Mouse (Mus musculus) urinary bladder, adult 18-20 months (tissue): ENCODE measurements around the gene Ankrd55.
"Not testable (repeated sequence)": the region's sequence is repeated elsewhere in the genome, so short reads cannot be mapped to it uniquely, and the experiment has no call there.

Experiments
- DNase-seq, 2 experiments: peaks; one replicate each; pipeline ENCODE4 v3.0.0; 2022; ENCODE audit warnings: low spot score in 2 of 2, mixed read lengths in 2 of 2

Gene Ankrd55

DNA sequence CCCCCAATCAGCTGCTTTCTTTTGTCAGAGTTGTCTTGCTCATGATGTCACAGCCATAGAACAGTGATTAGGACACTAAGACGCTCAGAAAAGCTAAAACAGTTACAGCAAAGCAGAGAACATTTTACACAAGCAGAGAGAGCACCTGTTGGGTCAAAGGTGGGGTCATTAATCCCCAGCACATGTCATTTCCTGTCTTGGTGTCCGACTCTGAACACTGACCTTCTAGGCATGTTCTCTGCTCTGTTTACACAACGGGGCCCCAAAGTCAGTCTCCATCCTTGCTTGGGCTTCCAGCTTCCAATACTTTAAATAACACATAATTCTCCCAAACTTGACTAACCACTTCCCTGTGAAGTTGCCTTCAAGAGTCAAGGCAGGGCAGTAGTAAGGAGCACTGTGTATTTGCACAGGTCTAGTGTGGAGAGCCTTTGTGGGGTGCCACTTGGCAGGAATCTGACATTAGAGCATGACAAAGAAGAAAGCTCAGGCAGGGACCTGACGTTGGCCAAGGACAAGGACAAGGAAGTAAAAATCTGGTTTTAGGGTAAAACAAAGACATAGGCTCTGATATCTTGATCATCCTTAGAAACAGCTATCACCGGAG lies 123.1 kb downstream of the Ankrd55 start:
- DNase-seq: no peak

DNA sequence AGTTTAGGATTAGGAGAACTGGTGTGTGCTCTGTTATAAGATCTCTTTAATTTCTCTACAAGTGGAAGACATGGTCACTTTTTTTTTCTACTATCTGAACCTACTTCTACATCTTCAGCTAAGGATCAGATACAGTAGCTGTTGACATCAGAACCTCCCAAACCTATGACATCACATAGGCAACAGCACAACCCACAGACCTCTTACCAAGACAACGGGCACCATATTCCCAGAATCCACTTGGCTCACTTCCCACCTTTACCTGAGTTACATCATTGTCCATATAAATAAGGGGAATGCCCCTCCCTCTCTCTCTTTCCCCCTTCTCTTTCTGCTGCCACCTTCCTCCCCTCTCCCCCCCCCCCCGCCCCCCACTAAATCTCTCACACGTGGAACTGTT lies 124.0 kb downstream of the Ankrd55 start:
- DNase-seq: no peak

DNA sequence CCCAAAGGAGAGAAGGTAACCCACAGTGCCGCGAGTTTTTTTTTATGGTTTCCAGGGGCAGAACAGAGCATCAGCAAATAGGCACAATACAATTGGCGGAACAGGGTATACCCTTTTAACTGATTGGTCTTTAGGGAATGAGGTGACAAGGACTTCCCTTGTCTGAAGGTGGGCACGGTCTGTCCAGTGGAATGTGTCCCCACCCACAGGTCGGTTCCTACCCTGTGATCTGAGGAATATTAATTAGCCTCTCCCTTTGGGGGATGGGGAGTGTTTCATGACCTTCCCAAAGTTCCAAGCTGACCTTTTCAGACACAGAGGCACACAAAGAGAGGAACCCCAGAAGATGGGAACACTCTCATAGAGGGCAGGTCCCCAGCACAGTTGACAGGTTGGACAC lies 124.6 kb downstream of the Ankrd55 start:
- DNase-seq: no peak

DNA sequence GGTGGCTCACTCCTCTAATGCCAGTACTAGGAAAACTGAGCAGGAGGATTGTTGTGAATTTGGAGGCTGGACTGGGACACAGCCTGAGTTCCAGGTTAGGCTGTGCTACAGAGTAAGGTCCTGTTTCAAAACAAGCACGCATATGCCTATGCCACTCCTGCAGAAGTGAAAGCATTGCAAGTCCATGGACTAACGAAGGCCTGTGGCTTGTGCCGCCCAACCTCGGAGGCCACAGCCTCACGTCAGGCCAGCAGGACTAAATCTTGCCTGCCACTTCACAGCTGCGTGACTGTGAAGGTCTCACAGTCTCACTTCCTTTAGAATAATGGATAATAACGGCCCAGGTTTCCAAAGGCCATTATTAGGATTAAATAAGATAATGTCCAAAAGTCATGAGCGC lies 125.4 kb downstream of the Ankrd55 start:
- no peak for DNase-seq

DNA sequence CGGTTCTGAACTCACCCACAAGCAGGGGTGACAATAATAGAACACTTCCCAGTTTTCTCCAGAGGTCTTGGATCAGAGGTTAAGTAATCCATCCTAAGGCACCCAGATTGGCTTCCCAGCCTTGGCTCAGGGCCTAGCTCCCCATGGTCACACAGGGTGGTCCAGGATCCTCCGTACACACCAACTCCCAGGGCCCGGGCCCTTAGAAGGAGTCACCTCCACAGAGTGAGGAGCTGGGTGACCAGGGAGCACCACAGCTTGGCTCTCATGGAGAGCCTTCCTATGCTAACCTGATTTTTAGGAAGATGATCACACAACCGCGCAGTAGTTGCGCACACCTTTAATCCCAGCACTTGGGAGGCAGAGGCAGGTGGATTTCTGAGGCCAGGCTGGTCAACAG lies 127.6 kb downstream of the Ankrd55 start:
- no peak for DNase-seq

DNA sequence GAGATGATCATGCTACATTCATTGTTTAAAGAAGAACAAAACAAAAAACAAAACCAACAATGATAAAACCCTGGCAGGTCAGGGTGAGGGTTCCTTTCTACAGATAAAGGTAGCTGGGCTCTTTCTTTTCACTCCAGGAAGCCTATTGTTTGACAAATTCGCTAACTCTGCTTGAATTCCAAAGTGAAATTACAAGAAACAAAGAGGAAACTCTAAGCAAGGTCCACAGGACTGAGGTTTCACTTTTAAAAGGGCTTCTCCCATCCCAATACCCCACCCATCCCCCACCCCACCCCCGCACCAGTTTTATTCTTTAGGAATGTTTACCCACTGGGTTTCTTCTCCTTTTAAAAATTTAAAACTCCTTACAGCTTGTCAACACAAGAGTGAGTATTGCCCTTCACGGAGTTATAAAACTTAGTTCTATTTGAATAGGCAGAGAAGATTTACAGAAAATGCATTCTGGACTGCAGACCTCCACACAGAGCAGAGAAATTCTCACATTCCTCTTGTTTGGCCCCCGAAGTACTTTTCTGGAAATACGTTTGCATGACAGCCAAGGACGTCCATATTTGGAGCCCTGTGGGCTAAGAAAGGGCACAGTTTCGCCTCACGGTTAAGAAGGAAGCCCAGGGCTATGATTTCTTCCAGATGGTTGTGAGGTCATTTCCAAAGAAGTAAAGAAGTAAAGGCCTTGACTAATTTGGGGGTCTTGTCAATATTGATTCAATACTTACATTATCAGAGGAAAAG lies 128.3 kb downstream of the Ankrd55 start:
- no peak for DNase-seq

DNA sequence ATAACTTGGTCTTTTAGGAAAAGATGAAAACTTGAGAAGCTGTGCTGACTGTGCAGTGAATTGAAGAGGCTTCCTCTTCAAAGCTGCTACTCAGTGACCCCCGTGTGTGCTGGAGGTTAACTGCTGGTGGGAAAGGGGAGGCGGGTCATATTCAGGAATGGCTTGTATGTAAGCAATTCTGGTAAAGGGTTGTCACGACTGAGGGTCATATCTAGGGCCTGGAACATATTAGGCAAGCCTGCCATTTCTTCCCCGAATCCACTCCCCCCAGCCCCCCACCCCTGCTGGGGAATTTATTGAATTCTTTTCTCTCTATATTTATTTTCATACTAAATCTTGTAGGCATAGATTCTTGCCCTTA lies 128.9 kb downstream of the Ankrd55 start:
- DNase-seq: no peak

DNA sequence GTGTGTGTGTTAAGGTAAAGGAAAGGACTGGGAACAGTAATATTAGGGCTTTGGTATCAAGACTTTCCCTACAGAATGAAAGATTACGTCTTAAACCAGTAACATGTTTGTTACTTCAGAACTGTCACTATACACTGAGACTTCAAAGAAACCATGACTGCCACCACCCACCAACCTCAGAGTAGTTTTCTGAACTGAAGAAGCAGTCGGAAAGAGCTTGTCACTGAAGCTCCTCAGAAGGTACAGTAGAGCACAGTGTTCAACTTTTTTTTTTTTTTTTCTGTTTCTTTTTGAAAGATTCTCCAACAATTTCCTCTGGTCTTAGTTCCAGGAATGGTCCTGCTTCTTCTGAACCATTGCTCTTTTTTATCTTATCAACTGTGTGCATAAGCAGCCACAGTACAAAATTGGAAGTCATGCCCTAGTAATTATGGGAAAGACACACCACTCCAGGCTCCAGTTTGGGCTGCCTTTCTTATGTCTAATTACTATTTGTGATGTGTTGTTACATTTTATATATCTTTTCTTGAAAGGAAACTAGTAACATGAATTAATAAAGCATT lies 129.7 kb downstream of the Ankrd55 start:
- DNase-seq: no peak

DNA sequence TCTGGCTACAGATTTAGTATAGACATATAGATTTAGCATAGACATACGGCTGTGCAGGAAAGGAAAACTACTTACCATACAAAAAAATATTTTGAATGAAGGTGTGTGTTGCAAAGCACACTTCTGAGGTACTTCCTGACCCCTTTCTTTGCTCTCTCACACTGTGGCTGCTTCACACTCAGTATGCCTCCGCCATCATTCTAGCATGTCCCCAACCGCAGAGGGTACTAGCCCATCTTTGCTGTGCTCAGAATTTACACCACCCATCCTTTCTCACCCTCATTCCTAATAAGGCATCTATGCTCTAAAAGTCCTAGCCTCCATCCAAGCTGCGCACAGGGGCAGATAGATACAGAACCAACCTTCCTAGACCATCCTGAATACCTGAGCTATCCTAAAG lies 130.3 kb downstream of the Ankrd55 start:
- no peak for DNase-seq

DNA sequence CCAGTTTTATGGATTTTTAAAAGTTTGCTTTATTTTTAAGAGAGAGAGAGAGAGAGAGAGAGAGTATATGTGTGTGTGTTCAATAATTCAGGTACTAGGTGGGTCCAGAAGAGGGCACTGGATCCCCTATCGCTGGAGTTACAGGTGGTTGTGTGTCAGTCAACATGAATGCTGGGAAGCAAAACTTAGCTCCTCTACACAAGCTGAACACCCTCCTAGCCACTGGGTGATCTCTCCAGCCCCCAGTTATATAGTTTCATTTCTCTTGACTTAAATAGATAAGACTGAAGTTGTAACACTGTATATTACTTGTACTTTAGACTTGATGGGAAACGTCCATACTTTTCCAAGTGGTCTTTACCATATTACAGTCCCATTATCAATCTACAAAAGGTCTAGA lies 136.0 kb downstream of the Ankrd55 start:
- no peak for DNase-seq

DNA sequence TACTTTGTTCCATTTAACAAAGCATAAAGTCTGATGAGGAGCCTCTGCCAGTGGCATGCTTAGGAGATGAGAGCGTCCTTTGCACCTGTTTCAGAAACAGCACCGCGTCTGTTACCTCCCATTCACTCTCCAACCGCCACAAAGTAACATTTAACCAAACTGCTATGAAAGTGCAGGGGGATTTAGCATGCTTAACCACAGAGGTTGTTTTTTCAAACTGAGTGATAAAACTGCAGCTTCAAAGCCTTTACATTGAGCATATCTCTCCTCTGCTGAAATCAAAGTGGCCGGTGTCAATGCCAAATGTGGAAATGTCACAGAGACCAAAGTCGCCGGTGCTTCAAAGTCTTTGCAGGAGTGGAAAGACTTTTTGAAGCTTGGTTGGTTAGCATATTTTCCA lies 136.4 kb downstream of the Ankrd55 start:
- no peak for DNase-seq

DNA sequence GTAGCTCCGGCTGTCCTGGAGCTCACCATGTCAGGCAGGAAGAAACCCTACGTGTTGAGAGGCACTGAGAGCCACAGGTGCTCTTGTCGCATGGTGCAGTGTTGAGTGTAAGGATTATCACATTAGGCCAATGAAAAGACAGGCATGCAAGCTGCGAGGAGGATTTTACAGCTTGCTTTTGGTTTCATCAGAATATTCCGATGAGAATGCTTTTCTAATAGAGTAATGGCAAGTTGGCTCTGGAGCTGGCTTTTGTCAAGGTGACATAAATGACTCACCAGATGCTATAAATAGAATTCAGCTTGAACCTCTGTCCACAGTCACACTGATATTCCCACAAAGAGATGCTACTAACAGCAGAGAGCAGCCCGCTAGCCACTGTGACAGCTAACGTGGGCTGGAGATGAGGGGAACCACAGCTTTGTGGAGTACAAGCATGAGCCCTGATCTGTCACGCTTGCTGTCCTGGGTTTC lies 137.0 kb downstream of the Ankrd55 start:
- no peak for DNase-seq

DNA sequence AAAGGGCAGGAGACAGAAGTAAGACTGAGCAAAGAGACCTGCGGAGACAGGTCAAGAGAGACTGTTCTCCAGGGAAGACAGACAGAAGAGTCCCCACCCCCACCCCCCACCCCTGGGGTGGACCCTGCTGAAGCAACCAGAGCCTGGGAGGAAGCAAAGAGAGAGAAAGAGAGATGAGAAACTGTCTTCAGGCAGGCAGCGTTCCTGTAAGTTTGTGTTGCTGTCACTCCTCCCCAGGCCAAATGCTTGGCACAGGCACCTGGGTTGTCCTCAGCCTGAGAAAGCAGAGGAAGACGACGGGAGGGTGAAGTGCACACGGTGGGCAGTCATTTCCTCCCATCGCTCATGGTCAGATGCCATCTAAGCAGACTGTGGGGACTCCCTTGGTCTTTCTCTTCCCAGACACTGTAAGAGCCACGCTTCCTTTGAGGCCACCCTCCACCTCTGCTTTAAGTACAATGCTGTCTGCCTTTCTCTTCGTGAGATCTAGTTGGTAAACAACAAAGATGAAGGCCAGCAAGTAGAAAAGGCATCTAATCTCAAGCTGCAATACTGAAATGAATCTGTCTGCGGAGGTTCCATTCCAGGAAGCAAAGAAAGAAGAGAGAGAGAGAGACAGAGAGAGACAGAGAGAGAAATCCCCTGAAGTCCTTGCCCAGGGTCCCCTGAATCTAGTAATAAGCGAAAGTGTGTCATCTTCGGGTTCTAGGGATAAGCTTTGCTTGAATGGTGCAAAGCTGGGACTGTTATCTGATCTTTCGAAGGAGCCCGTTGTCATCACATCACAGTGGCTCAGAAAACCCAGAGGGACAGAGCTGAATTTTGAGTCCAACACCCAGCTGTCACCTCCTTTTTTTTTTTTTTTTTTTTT lies 138.2 kb downstream of the Ankrd55 start:
- no peak for DNase-seq

DNA sequence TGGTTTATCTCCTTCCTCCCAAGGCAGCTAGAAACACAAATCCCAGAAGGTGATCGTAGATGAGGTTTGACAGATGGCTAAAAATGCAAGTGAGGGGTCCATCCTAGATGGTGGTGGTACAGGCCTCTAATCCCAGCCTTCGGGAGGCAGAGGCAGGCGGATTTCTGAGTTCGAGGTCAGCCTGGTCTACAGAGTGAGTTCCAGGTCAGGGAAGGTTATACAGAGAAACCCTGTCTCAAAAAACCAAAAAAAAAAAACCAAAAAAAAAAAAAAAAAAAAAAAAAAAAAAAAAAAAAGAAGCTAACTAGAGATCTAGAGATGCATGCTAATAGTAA lies 138.9 kb downstream of the Ankrd55 start:
- DNase-seq: not testable (repeated sequence)

DNA sequence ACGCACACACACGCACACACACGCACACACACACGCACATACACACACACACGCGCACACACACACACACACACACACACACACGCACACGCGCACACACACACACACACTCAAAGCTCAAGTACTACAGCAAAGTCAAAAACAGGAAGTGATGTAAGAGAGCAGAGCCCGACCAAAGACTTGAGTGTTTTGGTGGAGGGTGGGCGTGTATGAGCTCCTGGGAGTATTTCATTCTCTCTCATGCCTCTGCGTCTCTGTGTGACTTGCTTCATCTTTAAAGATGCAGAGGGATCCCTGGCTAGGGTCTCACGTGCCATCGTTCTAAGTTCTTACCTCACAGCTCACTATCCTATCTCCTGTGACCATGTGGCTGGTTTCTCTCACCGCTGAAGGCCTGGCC lies 139.3 kb downstream of the Ankrd55 start:
- DNase-seq: no peak

DNA sequence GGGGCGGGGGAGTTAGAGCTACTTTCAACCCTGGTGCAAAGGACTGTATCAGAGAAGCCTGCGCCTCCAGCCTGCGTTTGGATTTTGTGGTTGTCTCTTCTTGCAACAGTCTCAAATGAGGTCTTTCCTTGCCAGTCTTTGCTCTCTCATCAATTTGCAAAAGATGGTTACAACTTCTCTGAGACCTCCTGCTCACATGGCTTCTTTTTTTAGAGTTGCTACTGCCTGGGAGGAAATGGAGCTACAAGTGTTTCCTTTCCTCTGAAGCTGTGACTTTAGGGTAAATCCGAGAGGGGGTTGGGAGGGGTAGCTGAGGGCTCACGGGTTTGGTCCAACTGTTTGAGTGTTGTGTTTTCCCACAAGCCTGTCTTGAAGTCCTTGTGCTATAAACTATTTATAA lies 145.0 kb downstream of the Ankrd55 start:
- DNase-seq: no peak
